Mouse (Mus musculus) liver, embryonic 14.5 days (tissue): ENCODE data around the gene Rdh7.

ENCODE experiments used
- CTCF ChIP-seq: IDR thresholded peaks from 2 replicates; pipeline ENCODE4 v1.5.1; 2016; ENCODE audit warnings: antibody characterized with exemption, low read depth, control low read depth
- EP300 ChIP-seq: IDR thresholded peaks from 2 replicates; pipeline ENCODE4 v1.6.1; 2016; ENCODE audit warnings: antibody characterized with exemption, low read depth

- TF ChIP-seq EP300 (no peak), CTCF (no peak)
Measured at GRCm38 (mm10) chr10:127907386-127907951, 18.9 kb upstream of the Rdh7 start.
